Mouse (Mus musculus): ENCODE results near the gene Wdfy3. TPM values are rescaled to one million over a fixed set of nuclear protein-coding genes. Genes with fewer than 3 reads are reported as not detected.
"Not testable (repeated sequence)": the region's sequence is repeated elsewhere in the genome, so short reads cannot be mapped to it uniquely, and the experiment has no call there.

The Wdfy3 gene
- 26.0 and 29.0 TPM in 2 replicates for polyA plus RNA-seq (2014; fragmentation: Nextera tagmentation; extraction: Ambion mirVana)

GRCm38 (mm10) chr5:102069767-102070413, at the start of gene Wdfy3:
Wdfy3 (minus strand) TSS chr5:102069921.
- DNase-seq (ENCODE audit: low spot score): peak; percentile 92
- Histone ChIP-seq H3K4me2 (ENCODE audit: low read depth) (peak within 1 kb of the TSS; percentile 72), H3K9ac (ENCODE audit: low read length) (peak within 1 kb of the TSS; percentile 99), H3K27me3 (ENCODE audit: control insufficient read depth, insufficient read depth, low read length) (no peaks in the 10 kb centered on the region), H3K4me1 (ENCODE audit: control insufficient read depth, insufficient read depth, low read length) (no peaks in the 10 kb centered on the region; the same call in 1 of the 2 replicates), H3K36me3 (ENCODE audit: control insufficient read depth, insufficient read depth, low read length) (no peaks in the 10 kb centered on the region), H3K9me3 (ENCODE audit: control insufficient read depth, low read length) (no peaks in the 10 kb centered on the region), H3K27ac (ENCODE audit: low read depth, low read length) (peak within 1 kb of the TSS; percentile 98), H3K4me3 (ENCODE audit: low read depth, low read length) (peak within 1 kb of the TSS; percentile 93)
- peak; percentile 89 for ATAC-seq (ENCODE audit: insufficient read depth, low FRiP score, low TSS enrichment)
- under 1% methylated on average over 48 of the region's 62 CpGs for WGBS

- ATAC-seq (ENCODE audit: insufficient read depth, low FRiP score, low TSS enrichment): no peak
- DNase-seq (ENCODE audit: low spot score): no peak
- 67% methylated on average over 14 of the region's 14 CpGs for WGBS
These were observed 43.3 kb upstream of the Wdfy3 start for GRCm38 (mm10) chr5:102113009-102113408.

DNA sequence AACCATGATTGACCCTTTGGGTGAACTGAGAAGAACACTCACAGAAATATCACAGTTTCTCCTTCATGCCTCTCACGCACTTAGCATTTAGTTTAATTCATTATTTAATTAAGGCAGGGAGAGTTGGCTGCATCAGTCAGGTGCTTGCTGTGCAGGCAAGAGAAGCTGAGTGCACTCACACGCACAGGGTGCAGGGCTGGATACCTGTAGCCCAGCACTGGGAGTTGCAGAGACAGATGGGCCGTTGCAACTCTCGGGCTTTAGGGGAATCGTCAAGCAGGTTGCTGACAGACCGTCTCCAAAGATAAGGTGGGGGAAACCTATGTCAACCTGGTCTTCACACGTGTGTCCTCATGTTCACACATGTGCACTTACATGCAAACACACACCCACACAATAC, 42.3 kb upstream of the Wdfy3 start:
- no peak overlapping the region for H3K9ac ChIP-seq (ENCODE audit: low read length)

More at GRCm38 (mm10) chr5:102113009-102113408, 43.3 kb upstream of the Wdfy3 start:
- no peak overlapping the region for H3K4me3 ChIP-seq (ENCODE audit: low read depth, low read length)
- H3K4me1 ChIP-seq (ENCODE audit: control insufficient read depth, insufficient read depth, low read length): no peaks in the 10 kb centered on the region
- no peaks in the 10 kb centered on the region for H3K9me3 ChIP-seq (ENCODE audit: control insufficient read depth, low read length)
- no peaks in the 10 kb centered on the region for H3K27me3 ChIP-seq (ENCODE audit: control insufficient read depth, insufficient read depth, low read length)
- no peak overlapping the region for H3K27ac ChIP-seq (ENCODE audit: low read depth, low read length)
- H3K36me3 ChIP-seq (ENCODE audit: control insufficient read depth, insufficient read depth, low read length): no peaks in the 10 kb centered on the region
- H3K4me2 ChIP-seq (ENCODE audit: low read depth): no peak overlapping the region
- no peak overlapping the region for H3K9ac ChIP-seq (ENCODE audit: low read length)

GRCm38 (mm10) chr5:102110031-102110430, 40.3 kb upstream of the Wdfy3 start:
- ATAC-seq (ENCODE audit: insufficient read depth, low FRiP score, low TSS enrichment): no peak
- H3K27ac ChIP-seq (ENCODE audit: low read depth, low read length): no peak overlapping the region
- no peak overlapping the region for H3K9ac ChIP-seq (ENCODE audit: low read length)
- no peaks in the 10 kb centered on the region for H3K4me1 ChIP-seq (ENCODE audit: control insufficient read depth, insufficient read depth, low read length)
- DNase-seq (ENCODE audit: low spot score): no peak
- no peaks in the 10 kb centered on the region for H3K9me3 ChIP-seq (ENCODE audit: control insufficient read depth, low read length)
- no peak overlapping the region for H3K4me2 ChIP-seq (ENCODE audit: low read depth)
- H3K36me3 ChIP-seq (ENCODE audit: control insufficient read depth, insufficient read depth, low read length): no peaks in the 10 kb centered on the region
- WGBS: 74% methylated on average over 7 of the region's 7 CpGs
- H3K4me3 ChIP-seq (ENCODE audit: low read depth, low read length): no peak overlapping the region
- H3K27me3 ChIP-seq (ENCODE audit: control insufficient read depth, insufficient read depth, low read length): no peaks in the 10 kb centered on the region

More for the DNA sequence above, 42.3 kb upstream of the Wdfy3 start:
- Histone ChIP-seq H3K27me3 (ENCODE audit: control insufficient read depth, insufficient read depth, low read length) (no peaks in the 10 kb centered on the region), H3K36me3 (ENCODE audit: control insufficient read depth, insufficient read depth, low read length) (no peaks in the 10 kb centered on the region), H3K27ac (ENCODE audit: low read depth, low read length) (no peak overlapping the region), H3K4me2 (ENCODE audit: low read depth) (no peak overlapping the region), H3K9me3 (ENCODE audit: control insufficient read depth, low read length) (no peaks in the 10 kb centered on the region), H3K4me3 (ENCODE audit: low read depth, low read length) (no peak overlapping the region), H3K4me1 (ENCODE audit: control insufficient read depth, insufficient read depth, low read length) (no peaks in the 10 kb centered on the region)
- 80% methylated on average over 7 of the region's 7 CpGs for WGBS
- ATAC-seq (ENCODE audit: insufficient read depth, low FRiP score, low TSS enrichment) (no peak), DNase-seq (ENCODE audit: low spot score) (no peak)

- ATAC-seq (ENCODE audit: insufficient read depth, low FRiP score, low TSS enrichment) (no peak), DNase-seq (ENCODE audit: low spot score) (no peak)
- no peaks in the 10 kb centered on the region for H3K9me3 ChIP-seq (ENCODE audit: control insufficient read depth, low read length)
- 86% methylated on average over 3 of the region's 3 CpGs for whole genome bisulfite sequencing
- H3K9ac ChIP-seq (ENCODE audit: low read length): no peak overlapping the region
- no peak overlapping the region for H3K4me2 ChIP-seq (ENCODE audit: low read depth)
- no peaks in the 10 kb centered on the region for H3K27me3 ChIP-seq (ENCODE audit: control insufficient read depth, insufficient read depth, low read length)
- no peak overlapping the region for H3K4me3 ChIP-seq (ENCODE audit: low read depth, low read length)
- no peaks in the 10 kb centered on the region for H3K36me3 ChIP-seq (ENCODE audit: control insufficient read depth, insufficient read depth, low read length)
- no peak overlapping the region for H3K27ac ChIP-seq (ENCODE audit: low read depth, low read length)
- H3K4me1 ChIP-seq (ENCODE audit: control insufficient read depth, insufficient read depth, low read length): no peaks in the 10 kb centered on the region
These were observed 36.2 kb upstream of the Wdfy3 start for GRCm38 (mm10) chr5:102105919-102106318.

GRCm38 (mm10) chr5:102101815-102102214, 32.1 kb upstream of the Wdfy3 start:
- H3K36me3 ChIP-seq (ENCODE audit: control insufficient read depth, insufficient read depth, low read length); H3K9ac ChIP-seq (ENCODE audit: low read length); H3K4me3 ChIP-seq (ENCODE audit: low read depth, low read length); H3K4me2 ChIP-seq (ENCODE audit: low read depth); ATAC-seq (ENCODE audit: insufficient read depth, low FRiP score, low TSS enrichment); H3K27ac ChIP-seq (ENCODE audit: low read depth, low read length); DNase-seq (ENCODE audit: low spot score); H3K4me1 ChIP-seq (ENCODE audit: control insufficient read depth, insufficient read depth, low read length); H3K9me3 ChIP-seq (ENCODE audit: control insufficient read depth, low read length); H3K27me3 ChIP-seq (ENCODE audit: control insufficient read depth, insufficient read depth, low read length): not testable (repeated sequence)
- WGBS: 90% methylated on average over 1 of the region's 1 CpGs

DNA sequence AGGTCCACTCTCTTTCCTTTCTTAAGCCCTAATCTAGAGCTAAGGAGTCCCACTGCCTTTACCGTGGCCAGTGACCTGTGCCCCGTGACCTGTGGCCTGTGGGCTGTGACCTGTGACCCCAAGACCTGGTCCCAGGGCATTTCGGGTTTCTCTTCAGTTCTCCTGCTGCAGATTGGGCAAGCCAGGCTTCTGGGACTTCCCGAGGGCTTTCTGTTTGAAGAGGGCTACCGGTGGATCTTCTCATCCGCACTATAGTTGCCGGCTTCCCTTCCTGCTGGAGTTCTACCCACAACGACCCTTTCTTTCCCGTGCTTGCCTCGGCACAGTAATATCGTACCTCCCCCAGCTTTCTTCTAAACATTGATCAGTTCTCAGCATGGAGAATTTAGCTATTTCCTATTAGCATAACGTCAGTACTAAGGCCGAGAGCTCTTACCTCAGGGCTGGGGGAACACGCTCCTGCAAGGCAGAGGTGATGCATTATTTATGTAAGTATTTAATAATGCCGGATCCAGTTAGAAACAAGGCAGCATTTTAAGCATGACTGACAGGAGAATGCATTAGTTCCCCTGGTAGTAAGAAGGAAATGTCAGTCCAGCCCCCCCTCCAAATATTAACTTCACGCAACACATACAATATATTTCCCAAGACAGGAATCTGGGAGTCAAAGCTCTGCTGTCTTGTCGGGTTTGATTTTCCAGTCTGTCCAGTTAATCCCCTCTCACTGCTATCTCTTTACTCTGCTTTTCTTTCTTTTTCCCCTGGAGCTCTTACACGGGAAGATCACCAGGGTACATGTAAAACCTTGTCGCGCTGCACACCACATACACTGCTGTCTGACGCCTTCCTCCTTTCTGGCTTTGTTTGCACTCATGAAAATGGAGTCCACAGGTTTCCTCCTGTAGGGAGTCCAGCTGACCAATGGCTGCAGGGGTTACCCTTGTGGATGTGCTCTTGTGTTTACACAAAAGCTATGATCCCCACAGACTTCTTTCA, 30.8 kb upstream of the Wdfy3 start:
- no peak overlapping the region; the same call in 1 of the 2 replicates for H3K9ac ChIP-seq (ENCODE audit: low read length)
- H3K4me1 ChIP-seq (ENCODE audit: control insufficient read depth, insufficient read depth, low read length): no peaks in the 10 kb centered on the region
- no peak for DNase-seq (ENCODE audit: low spot score)
- no peaks in the 10 kb centered on the region for H3K9me3 ChIP-seq (ENCODE audit: control insufficient read depth, low read length)
- no peak overlapping the region for H3K4me3 ChIP-seq (ENCODE audit: low read depth, low read length)
- H3K4me2 ChIP-seq (ENCODE audit: low read depth): no peak overlapping the region
- H3K36me3 ChIP-seq (ENCODE audit: control insufficient read depth, insufficient read depth, low read length): no peaks in the 10 kb centered on the region
- ATAC-seq (ENCODE audit: insufficient read depth, low FRiP score, low TSS enrichment): no peak
- WGBS: 70% methylated on average over 21 of the region's 21 CpGs
- H3K27me3 ChIP-seq (ENCODE audit: control insufficient read depth, insufficient read depth, low read length): no peaks in the 10 kb centered on the region
- no peak overlapping the region for H3K27ac ChIP-seq (ENCODE audit: low read depth, low read length)

GRCm38 (mm10) chr5:102095576-102095975, 25.9 kb upstream of the Wdfy3 start:
- 86% methylated on average over 4 of the region's 4 CpGs for WGBS
- DNase-seq (ENCODE audit: low spot score): no peak
- Histone ChIP-seq H3K4me2 (ENCODE audit: low read depth) (no peak overlapping the region), H3K36me3 (ENCODE audit: control insufficient read depth, insufficient read depth, low read length) (no peaks in the 10 kb centered on the region), H3K9ac (ENCODE audit: low read length) (no peak overlapping the region), H3K4me3 (ENCODE audit: low read depth, low read length) (no peak overlapping the region), H3K27me3 (ENCODE audit: control insufficient read depth, insufficient read depth, low read length) (no peaks in the 10 kb centered on the region), H3K27ac (ENCODE audit: low read depth, low read length) (no peak overlapping the region), H3K9me3 (ENCODE audit: control insufficient read depth, low read length) (no peaks in the 10 kb centered on the region), H3K4me1 (ENCODE audit: control insufficient read depth, insufficient read depth, low read length) (no peaks in the 10 kb centered on the region)
- ATAC-seq (ENCODE audit: insufficient read depth, low FRiP score, low TSS enrichment): no peak
